Mouse (Mus musculus) cerebellum, adult 2 months (tissue): ENCODE measurements around the gene Dnajb3.
"Not testable (repeated sequence)": the region's sequence is repeated elsewhere in the genome, so short reads cannot be mapped to it uniquely, and the experiment has no call there.

Experiments used
- CTCF ChIP-seq: fragments of 200-500 bp; IDR thresholded peaks from 2 replicates; pipeline ENCODE4 v1.5.1; 2011; ENCODE audit warnings: low read depth, mild to moderate bottlenecking, control low read depth, low read length, moderate library complexity, borderline replicate concordance; ENCODE audit not compliant: insufficient read depth
- POLR2A ChIP-seq: fragments of 200-500 bp; IDR thresholded peaks from 2 replicates; pipeline ENCODE4 v1.6.1; 2011; ENCODE audit warnings: low read length, control low read depth, borderline replicate concordance; ENCODE audit not compliant: insufficient read depth

DNA sequence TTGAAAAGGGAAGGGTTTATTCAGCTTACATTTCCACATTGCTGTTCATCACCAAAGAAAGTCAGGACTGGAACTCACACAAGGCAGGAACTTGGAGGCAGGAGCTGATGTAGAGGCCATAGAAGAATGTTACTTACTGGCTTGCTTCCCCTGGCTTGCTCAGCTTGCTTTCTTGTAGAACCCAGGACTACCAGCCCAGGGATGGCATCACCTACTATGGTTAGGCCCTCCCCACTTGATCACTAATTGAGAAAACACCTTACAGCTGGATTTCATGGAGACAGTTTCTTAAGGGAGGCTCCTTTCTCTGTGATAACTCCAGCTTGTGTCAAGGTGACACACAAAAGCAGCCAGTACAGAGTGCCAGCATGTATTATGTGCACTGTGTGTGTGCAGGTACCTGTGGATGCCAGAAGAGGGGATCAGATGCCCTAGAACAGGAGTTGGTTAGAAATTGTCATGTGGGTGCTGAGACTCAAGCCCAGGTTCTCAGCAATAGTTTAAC is 17.5 kb upstream of the Dnajb3 start:
- not testable (repeated sequence) for TF ChIP-seq POLR2A, CTCF
